Mouse (Mus musculus) bone marrow macrophage, adult 2 months (primary cell): ENCODE results near the gene Trim14.

Experiments used
- CTCF ChIP-seq: IDR thresholded peaks from 2 replicates; pipeline ENCODE4 v1.5.1; 2012; ENCODE audit warnings: low read depth, mild to moderate bottlenecking, low read length, moderate library complexity
- POLR2A ChIP-seq: IDR thresholded peaks from 2 replicates; pipeline ENCODE4 v1.6.1; 2012; ENCODE audit warnings: mild to moderate bottlenecking, low read depth, low read length, borderline replicate concordance

DNA sequence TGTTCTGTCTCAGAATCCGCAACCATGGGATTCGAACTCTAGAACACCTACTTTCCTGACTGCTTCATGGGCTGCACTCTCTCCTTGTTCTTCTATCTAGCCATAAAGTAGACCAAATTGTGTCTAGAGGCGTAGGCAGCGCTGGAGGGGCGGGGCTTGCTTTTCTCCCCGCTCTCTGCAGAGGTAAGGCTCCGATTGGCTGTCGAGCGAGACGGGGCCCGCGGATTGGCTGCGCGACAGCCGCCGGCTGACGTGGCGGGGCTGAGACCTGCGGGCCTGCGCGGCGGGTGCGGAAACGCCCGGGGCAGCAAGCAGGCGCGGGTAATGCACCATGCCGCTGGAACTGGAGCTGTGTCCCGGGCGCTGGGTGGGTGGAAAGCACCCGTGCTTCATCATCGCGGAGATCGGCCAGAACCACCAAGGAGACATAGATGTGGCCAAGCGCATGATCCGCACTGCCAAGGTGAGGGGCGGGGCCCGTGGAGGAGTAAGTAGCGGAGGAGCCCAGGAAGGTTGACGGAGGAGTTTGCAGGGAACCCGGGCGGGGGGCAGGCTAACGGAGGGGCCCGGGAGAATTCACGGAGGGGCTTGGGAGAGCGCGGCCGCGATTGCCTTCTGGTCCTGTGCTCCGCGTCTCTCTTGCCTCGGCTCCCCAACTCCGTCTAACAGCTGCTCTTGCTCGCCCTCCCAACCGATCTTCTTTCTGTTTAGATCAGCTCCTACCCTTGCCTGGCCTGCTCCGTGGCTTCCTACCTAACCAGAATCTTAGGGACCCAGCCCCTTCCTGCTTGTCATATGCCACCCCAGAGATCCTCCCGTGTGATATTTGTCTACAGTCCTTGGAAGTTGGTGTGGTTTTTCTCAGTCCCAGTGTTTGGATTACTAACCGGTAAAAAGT, 46.7 kb downstream of the Trim14 start, which contains the start of gene Nans:
- no peak for TF ChIP-seq CTCF
- no peak for TF ChIP-seq POLR2A
